Mouse (Mus musculus) layer of hippocampus, adult 9-10 months (tissue): ENCODE measurements at regions not wholly inside any gene's neighbourhood (a gene's known extent, or its start where the extent isn't known, plus 50 kb on each side); places are given as distances from the start of the nearest gene placed in this dataset.

ENCODE experiments used
- DNase-seq: peaks from one replicate; pipeline ENCODE4 v3.0.0; 2022; ENCODE audit warnings: low spot score

GRCm38 (mm10) chr4:9005938-9006626 lies 767.2 kb upstream of the Car8 start:
- no peak for DNase-seq

GRCm38 (mm10) chr4:9003891-9004290 lies 765.0 kb upstream of the Car8 start:
- DNase-seq = no peak

- DNase-seq = no peak
Measured at GRCm38 (mm10) chr4:9002380-9002779, 763.5 kb upstream of the Car8 start.

- no peak for DNase-seq
Measured at GRCm38 (mm10) chr4:8998606-8999005, 759.8 kb upstream of the Car8 start.

- no peak for DNase-seq
Measured at GRCm38 (mm10) chr4:8992171-8992570, 753.3 kb upstream of the Car8 start.

GRCm38 (mm10) chr4:8990551-8990950 lies 751.7 kb upstream of the Car8 start:
- no peak for DNase-seq

- DNase-seq = no peak
Measured at GRCm38 (mm10) chr4:8989614-8990013, 750.8 kb upstream of the Car8 start.

- no peak for DNase-seq
Measured at GRCm38 (mm10) chr4:8989110-8989509, 750.3 kb upstream of the Car8 start.

- DNase-seq = no peak
Measured at GRCm38 (mm10) chr4:8988345-8988733, 749.5 kb upstream of the Car8 start.

GRCm38 (mm10) chr4:8987544-8988344 lies 748.9 kb upstream of the Car8 start:
- no peak for DNase-seq

GRCm38 (mm10) chr4:8986394-8987091 lies 747.7 kb upstream of the Car8 start:
- DNase-seq = no peak

- no peak for DNase-seq
Measured at GRCm38 (mm10) chr4:8984059-8984606, 745.3 kb upstream of the Car8 start.

GRCm38 (mm10) chr4:8978949-8979348 lies 740.1 kb upstream of the Car8 start:
- no peak for DNase-seq

- no peak for DNase-seq
Measured at GRCm38 (mm10) chr4:8969951-8970455, 731.2 kb upstream of the Car8 start.

- DNase-seq = no peak
Measured at GRCm38 (mm10) chr4:8968741-8969140, 729.9 kb upstream of the Car8 start.

- no peak for DNase-seq
Measured at GRCm38 (mm10) chr4:8967986-8968385, 729.1 kb upstream of the Car8 start.

- no peak for DNase-seq
Measured at GRCm38 (mm10) chr4:8965563-8965962, 726.7 kb upstream of the Car8 start.

GRCm38 (mm10) chr4:8962959-8963572 lies 724.2 kb upstream of the Car8 start:
- no peak for DNase-seq

- no peak for DNase-seq
Measured at GRCm38 (mm10) chr4:8961851-8962250, 723.0 kb upstream of the Car8 start.

GRCm38 (mm10) chr4:8957771-8958170 lies 718.9 kb upstream of the Car8 start:
- no peak for DNase-seq

- no peak for DNase-seq
Measured at GRCm38 (mm10) chr4:8957023-8957343, 718.1 kb upstream of the Car8 start.
